Mouse (Mus musculus): Measurements from ENCODE around the gene Ube2h. TPM values are rescaled to one million over a fixed set of nuclear protein-coding genes. Genes with fewer than 3 reads are reported as not detected.

Ube2h gene
- polyA plus RNA-seq, 1 experiment from 2014 or later: 37.7 TPM

- no peaks in the 10 kb centered on the region for H3K9me3 ChIP-seq (replicated peaks; ENCODE audit: control insufficient read depth, low read length)
- 17% methylated on average over 11 of the region's 11 CpGs for WGBS (ENCODE audit: insufficient replicate concordance)
- H3K4me2 ChIP-seq (ENCODE audit: low read depth, low read length): no peak overlapping the region
- H3K36me3 ChIP-seq (ENCODE audit: control insufficient read depth, insufficient read depth): no peaks in the 10 kb centered on the region
- H3K4me1 ChIP-seq (ENCODE audit: control insufficient read depth, low read depth, low read length): peaks cover 15% of the 10 kb centered on the region
- H3K4me3 ChIP-seq (ENCODE audit: low read depth, low read length): no peak overlapping the region
- peaks cover 95% of the 10 kb centered on the region for H3K27me3 ChIP-seq (ENCODE audit: control insufficient read depth, insufficient read depth, low read depth, low read length)
- no peak for ATAC-seq (ENCODE audit: low read depth)
- no peak overlapping the region for H3K27ac ChIP-seq (ENCODE audit: low read length)
- H3K9ac ChIP-seq (ENCODE audit: low read depth, low read length): no peak overlapping the region
Observed at GRCm38 (mm10) chr6:30179046-30179445, 125.3 kb downstream of the Ube2h start.

- H3K9me3 ChIP-seq (replicated peaks; ENCODE audit: control insufficient read depth, low read length): no peaks in the 10 kb centered on the region
- H3K4me1 ChIP-seq (ENCODE audit: control insufficient read depth, low read depth, low read length): peaks cover 24% of the 10 kb centered on the region
- H3K36me3 ChIP-seq (ENCODE audit: control insufficient read depth, insufficient read depth): no peaks in the 10 kb centered on the region
- H3K4me2 ChIP-seq (ENCODE audit: low read depth, low read length): no peak overlapping the region
- H3K27ac ChIP-seq (ENCODE audit: low read length): no peak overlapping the region
- no peak overlapping the region for H3K9ac ChIP-seq (ENCODE audit: low read depth, low read length)
- WGBS (ENCODE audit: insufficient replicate concordance): 2% methylated on average over 27 of the region's 27 CpGs
- H3K4me3 ChIP-seq (ENCODE audit: low read depth, low read length): no peak overlapping the region
- H3K27me3 ChIP-seq (ENCODE audit: control insufficient read depth, insufficient read depth, low read depth, low read length): peaks cover 99% of the 10 kb centered on the region
- ATAC-seq (ENCODE audit: low read depth): no peak
Observed at GRCm38 (mm10) chr6:30178023-30178639, 126.2 kb downstream of the Ube2h start.

GRCm38 (mm10) chr6:30177305-30177704 is 127.0 kb downstream of the Ube2h start:
- no peak for ATAC-seq (ENCODE audit: low read depth)
- H3K9me3 ChIP-seq (replicated peaks; ENCODE audit: control insufficient read depth, low read length): no peaks in the 10 kb centered on the region
- no peak overlapping the region for H3K4me3 ChIP-seq (ENCODE audit: low read depth, low read length)
- no peak overlapping the region for H3K27ac ChIP-seq (ENCODE audit: low read length)
- H3K4me1 ChIP-seq (ENCODE audit: control insufficient read depth, low read depth, low read length): peaks cover 29% of the 10 kb centered on the region
- no peaks in the 10 kb centered on the region for H3K36me3 ChIP-seq (ENCODE audit: control insufficient read depth, insufficient read depth)
- no peak overlapping the region for H3K9ac ChIP-seq (ENCODE audit: low read depth, low read length)
- WGBS (ENCODE audit: insufficient replicate concordance): 3% methylated on average over 14 of the region's 14 CpGs
- H3K4me2 ChIP-seq (ENCODE audit: low read depth, low read length): no peak overlapping the region
- H3K27me3 ChIP-seq (ENCODE audit: control insufficient read depth, insufficient read depth, low read depth, low read length): peaks cover 99% of the 10 kb centered on the region

GRCm38 (mm10) chr6:30176496-30176895 is 127.8 kb downstream of the Ube2h start:
- no peak for ATAC-seq (ENCODE audit: low read depth)
- no peaks in the 10 kb centered on the region for H3K9me3 ChIP-seq (replicated peaks; ENCODE audit: control insufficient read depth, low read length)
- peaks cover 29% of the 10 kb centered on the region for H3K4me1 ChIP-seq (ENCODE audit: control insufficient read depth, low read depth, low read length)
- no peak overlapping the region for H3K4me2 ChIP-seq (ENCODE audit: low read depth, low read length)
- no peak overlapping the region for H3K4me3 ChIP-seq (ENCODE audit: low read depth, low read length)
- H3K27me3 ChIP-seq (ENCODE audit: control insufficient read depth, insufficient read depth, low read depth, low read length): peaks cover 99% of the 10 kb centered on the region
- no peaks in the 10 kb centered on the region for H3K36me3 ChIP-seq (ENCODE audit: control insufficient read depth, insufficient read depth)
- no peak overlapping the region for H3K27ac ChIP-seq (ENCODE audit: low read length)
- H3K9ac ChIP-seq (ENCODE audit: low read depth, low read length): no peak overlapping the region
- 5% methylated on average over 12 of the region's 12 CpGs for WGBS (ENCODE audit: insufficient replicate concordance)

- peak overlapping the region; percentile 19; the same call in 1 of the 2 replicates for H3K4me2 ChIP-seq (ENCODE audit: low read depth, low read length)
- peaks cover 29% of the 10 kb centered on the region for H3K4me1 ChIP-seq (ENCODE audit: control insufficient read depth, low read depth, low read length)
- peaks cover 99% of the 10 kb centered on the region for H3K27me3 ChIP-seq (ENCODE audit: control insufficient read depth, insufficient read depth, low read depth, low read length)
- no peak for ATAC-seq (ENCODE audit: low read depth)
- H3K36me3 ChIP-seq (ENCODE audit: control insufficient read depth, insufficient read depth): no peaks in the 10 kb centered on the region
- no peak overlapping the region for H3K9ac ChIP-seq (ENCODE audit: low read depth, low read length)
- no peaks in the 10 kb centered on the region for H3K9me3 ChIP-seq (replicated peaks; ENCODE audit: control insufficient read depth, low read length)
- 3% methylated on average over 28 of the region's 28 CpGs for WGBS (ENCODE audit: insufficient replicate concordance)
- H3K4me3 ChIP-seq (ENCODE audit: low read depth, low read length): peak overlapping the region; percentile 22
- H3K27ac ChIP-seq (ENCODE audit: low read length): no peak overlapping the region
Observed at GRCm38 (mm10) chr6:30175918-30176421, 128.4 kb downstream of the Ube2h start.

- Histone ChIP-seq H3K4me3 (ENCODE audit: low read depth, low read length) (peak overlapping the region; percentile 22), H3K4me2 (ENCODE audit: low read depth, low read length) (peak overlapping the region; percentile 19; the same call in 1 of the 2 replicates), H3K9ac (ENCODE audit: low read depth, low read length) (no peak overlapping the region), H3K36me3 (ENCODE audit: control insufficient read depth, insufficient read depth) (no peaks in the 10 kb centered on the region), H3K27me3 (ENCODE audit: control insufficient read depth, insufficient read depth, low read depth, low read length) (peaks cover 99% of the 10 kb centered on the region), H3K27ac (ENCODE audit: low read length) (no peak overlapping the region), H3K4me1 (ENCODE audit: control insufficient read depth, low read depth, low read length) (peaks cover 29% of the 10 kb centered on the region), H3K9me3 (replicated peaks; ENCODE audit: control insufficient read depth, low read length) (no peaks in the 10 kb centered on the region)
- no peak for ATAC-seq (ENCODE audit: low read depth)
- 1% methylated on average over 45 of the region's 45 CpGs for WGBS (ENCODE audit: insufficient replicate concordance)
Observed at GRCm38 (mm10) chr6:30175225-30175917, 129.0 kb downstream of the Ube2h start.

- no peaks in the 10 kb centered on the region for H3K36me3 ChIP-seq (ENCODE audit: control insufficient read depth, insufficient read depth)
- peak overlapping the region; percentile 58 for H3K4me2 ChIP-seq (ENCODE audit: low read depth, low read length)
- no peak overlapping the region for H3K9ac ChIP-seq (ENCODE audit: low read depth, low read length)
- peaks cover 29% of the 10 kb centered on the region for H3K4me1 ChIP-seq (ENCODE audit: control insufficient read depth, low read depth, low read length)
- no peak overlapping the region for H3K27ac ChIP-seq (ENCODE audit: low read length)
- ATAC-seq (ENCODE audit: low read depth): peak; percentile 5; the same call in 1 of the 2 replicates
- under 1% methylated on average over 31 of the region's 33 CpGs for WGBS (ENCODE audit: insufficient replicate concordance)
- H3K27me3 ChIP-seq (ENCODE audit: control insufficient read depth, insufficient read depth, low read depth, low read length): peaks cover 99% of the 10 kb centered on the region
- peak overlapping the region; percentile 53 for H3K4me3 ChIP-seq (ENCODE audit: low read depth, low read length)
- no peaks in the 10 kb centered on the region for H3K9me3 ChIP-seq (replicated peaks; ENCODE audit: control insufficient read depth, low read length)
Observed at GRCm38 (mm10) chr6:30174461-30175224, 129.7 kb downstream of the Ube2h start.

GRCm38 (mm10) chr6:30173551-30174460 is 130.5 kb downstream of the Ube2h start:
- H3K4me2 ChIP-seq (ENCODE audit: low read depth, low read length): peak overlapping the region; percentile 58
- ATAC-seq (ENCODE audit: low read depth): peak; percentile 71
- H3K9me3 ChIP-seq (replicated peaks; ENCODE audit: control insufficient read depth, low read length): no peaks in the 10 kb centered on the region
- WGBS (ENCODE audit: insufficient replicate concordance): 1% methylated on average over 70 of the region's 80 CpGs
- peaks cover 99% of the 10 kb centered on the region for H3K27me3 ChIP-seq (ENCODE audit: control insufficient read depth, insufficient read depth, low read depth, low read length)
- H3K9ac ChIP-seq (ENCODE audit: low read depth, low read length): no peak overlapping the region; the same call in 1 of the 2 replicates
- H3K4me1 ChIP-seq (ENCODE audit: control insufficient read depth, low read depth, low read length): peaks cover 29% of the 10 kb centered on the region
- H3K27ac ChIP-seq (ENCODE audit: low read length): no peak overlapping the region
- no peaks in the 10 kb centered on the region for H3K36me3 ChIP-seq (ENCODE audit: control insufficient read depth, insufficient read depth)
- H3K4me3 ChIP-seq (ENCODE audit: low read depth, low read length): peak overlapping the region; percentile 53

Data from liver, embryonic 16.5 days (tissue).